Mouse (Mus musculus): Measurements from ENCODE around the gene Akap8l. TPM values are rescaled to one million over a fixed set of nuclear protein-coding genes. Genes with fewer than 3 reads are reported as not detected.

Akap8l gene
- total RNA-seq, 2 experiments from 2014 or later, result 34.5 to 43.4 TPM

DNA sequence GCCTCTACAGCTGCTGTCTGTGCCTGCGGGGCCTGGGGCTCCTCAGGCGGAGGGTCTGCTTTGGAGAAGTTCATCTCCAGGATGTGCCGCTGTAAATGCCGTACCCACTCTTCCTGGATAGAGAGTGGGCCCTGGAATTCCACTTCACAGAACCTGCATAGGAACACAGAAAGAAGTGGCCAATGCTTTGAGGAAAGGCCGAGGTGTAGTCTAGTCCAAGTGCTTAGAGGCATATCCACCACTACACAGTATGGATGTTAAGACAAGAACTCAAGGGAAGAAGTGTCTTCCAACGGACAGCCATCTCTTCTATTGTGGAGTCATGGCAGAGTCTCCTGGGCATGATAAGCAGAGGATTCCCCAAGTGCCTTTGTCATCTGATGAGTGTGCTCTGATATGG is 4.6 kb upstream of the Akap8l start:
- TF ChIP-seq CTCF (IDR thresholded peaks at IDR 0.05), result no peak
- H3K27ac ChIP-seq, result no peak overlapping the region
- DNase-seq, result no peak
- intact Hi-C loops (cut with DNase I), result no loop called here
- no peak overlapping the region for H3K4me3 ChIP-seq

DNA sequence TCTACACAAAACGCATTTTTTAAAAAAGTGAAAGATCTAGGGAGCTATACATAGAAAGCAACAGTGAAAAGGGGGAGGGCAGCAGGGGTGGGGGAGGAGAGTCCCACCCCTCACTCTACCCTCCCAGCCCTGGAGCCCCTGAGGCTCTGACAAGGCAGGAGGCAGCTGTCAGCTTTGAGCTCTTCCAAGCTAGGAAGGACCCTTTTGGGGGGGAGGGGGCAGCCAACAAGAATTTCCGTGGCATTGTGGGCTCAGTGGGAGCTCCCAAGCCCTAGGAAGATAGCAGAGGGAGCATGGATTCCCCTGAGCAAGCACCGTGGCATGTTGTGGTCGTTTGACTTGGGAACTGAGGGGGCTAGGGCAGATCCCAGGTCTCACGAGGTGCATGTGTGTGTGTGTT is 3.8 kb upstream of the Akap8l start:
- peak overlapping the region; percentile 76 for H3K27ac ChIP-seq
- no peak for TF ChIP-seq CTCF (IDR thresholded peaks at IDR 0.05)
- no peak overlapping the region for H3K4me3 ChIP-seq
- intact Hi-C loops (cut with DNase I), result no loop called here
- DNase-seq, result no peak

DNA sequence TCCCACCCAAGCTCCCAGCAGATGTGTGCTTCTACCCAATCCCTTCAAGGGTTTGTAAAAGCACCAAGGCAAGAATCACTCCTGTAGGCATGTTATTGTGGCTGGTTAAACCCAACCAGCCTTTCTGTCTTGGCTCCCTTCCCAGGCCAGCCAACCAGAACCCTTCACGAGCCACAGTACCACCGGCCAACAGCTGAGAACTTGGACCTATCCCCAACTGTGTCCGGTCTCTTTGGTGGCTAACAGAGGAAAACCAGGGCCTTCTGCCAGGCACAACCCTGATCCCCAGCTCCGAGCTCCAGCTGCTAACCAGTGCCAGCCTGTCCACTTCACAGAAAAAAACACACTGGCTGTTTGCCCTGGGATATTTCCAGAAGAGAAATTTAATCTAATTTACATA is 3.3 kb upstream of the Akap8l start:
- intact Hi-C loops (cut with DNase I), result no loop called here

DNA sequence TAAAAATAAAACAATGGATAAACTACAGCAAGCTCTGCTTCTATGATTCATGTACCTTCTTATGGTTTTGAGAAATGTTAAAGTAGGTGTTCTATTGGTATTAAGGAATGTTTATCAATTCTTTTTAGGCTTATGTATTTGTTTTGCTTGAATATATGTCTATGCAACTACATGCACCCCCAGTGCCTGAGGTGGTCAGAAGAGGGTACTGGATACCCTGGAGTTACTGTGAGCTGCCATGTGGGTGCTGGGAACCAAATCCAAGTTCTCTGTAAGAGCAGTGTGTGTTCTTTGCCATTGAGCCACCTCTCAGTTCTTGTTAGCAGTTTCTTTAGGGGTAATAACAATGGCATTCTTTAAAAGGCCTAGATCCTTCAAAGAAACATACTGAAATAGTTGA is 1.3 kb upstream of the Akap8l start:
- H3K4me3 ChIP-seq, result no peak overlapping the region
- no peak overlapping the region for H3K27ac ChIP-seq
- no peak for TF ChIP-seq CTCF (IDR thresholded peaks at IDR 0.05)
- no peak for DNase-seq
- intact Hi-C loops (cut with DNase I), result loop anchor here (2.0 kb wide), 1 partner anchor 35 kb away; no protein-coding TSS in a partner anchor

More for the DNA sequence above, 3.3 kb upstream of the Akap8l start:
- no peak for TF ChIP-seq CTCF (IDR thresholded peaks at IDR 0.05)
- Histone ChIP-seq H3K27ac (peak overlapping the region; percentile 76), H3K4me3 (no peak overlapping the region)
- peak; percentile 91 for DNase-seq

DNA sequence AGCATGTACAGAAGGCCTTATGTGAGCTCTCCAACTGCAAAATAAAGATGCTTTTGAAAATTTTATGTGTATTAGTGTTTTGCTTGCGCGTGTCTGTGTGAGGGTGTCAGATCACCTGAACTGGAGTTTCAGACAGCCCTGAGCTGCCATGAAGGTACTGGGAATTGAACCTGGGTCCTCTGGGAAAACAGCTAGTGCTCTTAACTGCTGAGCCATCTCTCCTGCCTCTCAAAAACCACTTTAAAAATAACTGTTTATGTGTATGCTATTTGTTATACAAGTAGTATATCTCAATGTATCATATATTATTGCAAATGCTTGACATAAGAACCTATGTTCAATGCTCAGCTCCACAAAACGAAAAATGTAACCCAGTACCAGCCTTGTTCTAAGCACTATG is 862 bp upstream of the Akap8l start:
- DNase-seq, result no peak
- TF ChIP-seq CTCF (IDR thresholded peaks at IDR 0.05), result no peak
- Histone ChIP-seq H3K27ac (peak overlapping the region; percentile 99), H3K4me3 (peak overlapping the region; percentile 90)
- intact Hi-C loops (cut with DNase I), result loop anchor here (2.0 kb wide), 1 partner anchor 36 kb away; no protein-coding TSS in a partner anchor

DNA sequence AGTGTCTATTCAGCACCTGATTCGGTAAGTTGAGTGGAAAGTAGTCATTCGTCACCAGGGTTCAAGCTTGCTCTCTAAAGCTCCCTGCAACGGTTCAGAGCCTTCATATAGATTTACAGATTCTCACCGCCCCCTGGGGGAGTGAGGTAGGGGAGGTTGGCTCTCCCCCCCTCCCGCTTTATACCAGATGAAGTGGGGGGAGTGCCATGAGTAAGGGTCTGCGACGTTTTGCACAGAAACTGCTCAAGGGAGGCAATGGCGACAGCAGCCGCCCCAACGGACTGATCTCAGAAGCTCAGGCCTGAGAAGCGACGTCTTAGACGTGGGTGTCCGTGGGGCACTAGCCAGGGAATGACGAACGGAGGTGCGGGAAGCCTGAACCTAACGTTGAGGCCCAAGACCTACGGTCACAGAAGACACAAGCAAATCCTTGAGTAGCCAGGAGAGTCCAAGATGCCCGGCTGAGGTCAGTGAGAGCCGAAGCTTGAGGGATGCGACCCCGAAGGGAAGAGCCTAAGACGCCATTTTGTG is 491 bp downstream of the Akap8l start:
- Histone ChIP-seq H3K4me3 (peak overlapping the region; percentile 90), H3K27ac (peak overlapping the region; percentile 99)
- TF ChIP-seq CTCF (IDR thresholded peaks at IDR 0.05), result no peak
- intact Hi-C loops (cut with DNase I), result loop anchor here (2.0 kb wide), 3 partner anchors 37 to 145 kb away; no protein-coding TSS in a partner anchor
- DNase-seq, result no peak

DNA sequence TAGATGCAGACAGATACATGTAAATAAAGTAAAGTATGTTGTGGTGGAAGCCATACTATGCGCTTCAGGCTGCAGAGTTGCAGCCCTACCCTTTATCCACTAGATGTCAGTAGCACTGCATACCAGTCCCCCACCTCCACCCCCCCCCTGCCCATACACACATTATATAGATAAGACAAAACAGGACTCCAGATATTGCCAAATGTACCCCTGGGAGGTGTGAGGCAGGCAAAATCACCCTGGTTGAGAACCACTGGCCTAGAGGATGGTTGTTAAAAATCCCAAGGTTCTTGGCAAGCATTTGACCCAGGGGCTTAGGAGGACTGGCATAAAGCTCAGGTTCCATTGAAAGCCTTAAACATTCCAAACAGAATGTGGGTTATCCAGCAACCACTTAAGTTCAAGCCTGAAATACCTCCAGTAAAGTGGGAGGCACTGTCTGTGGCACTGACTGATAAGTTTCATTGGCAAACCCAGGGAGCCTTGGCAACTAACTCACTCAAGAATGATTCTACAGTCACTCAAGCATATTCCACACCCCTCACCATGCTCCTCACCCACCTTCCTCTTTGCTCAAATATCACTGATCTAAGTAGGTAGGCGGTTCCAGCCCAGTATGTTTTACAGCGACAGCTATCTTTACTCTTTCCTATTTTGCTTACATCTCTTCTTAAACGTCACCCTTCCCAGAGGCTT is 1.2 kb downstream of the Akap8l start:
- Histone ChIP-seq H3K4me3 (peak overlapping the region; percentile 90), H3K27ac (peak overlapping the region; percentile 99)
- DNase-seq, result no peak
- intact Hi-C loops (cut with DNase I), result loop anchor here (2.0 kb wide), 2 partner anchors 84 to 146 kb away; no protein-coding TSS in a partner anchor
- TF ChIP-seq CTCF (IDR thresholded peaks at IDR 0.05), result peak; percentile 94; the same call in 1 of the 2 replicates

DNA sequence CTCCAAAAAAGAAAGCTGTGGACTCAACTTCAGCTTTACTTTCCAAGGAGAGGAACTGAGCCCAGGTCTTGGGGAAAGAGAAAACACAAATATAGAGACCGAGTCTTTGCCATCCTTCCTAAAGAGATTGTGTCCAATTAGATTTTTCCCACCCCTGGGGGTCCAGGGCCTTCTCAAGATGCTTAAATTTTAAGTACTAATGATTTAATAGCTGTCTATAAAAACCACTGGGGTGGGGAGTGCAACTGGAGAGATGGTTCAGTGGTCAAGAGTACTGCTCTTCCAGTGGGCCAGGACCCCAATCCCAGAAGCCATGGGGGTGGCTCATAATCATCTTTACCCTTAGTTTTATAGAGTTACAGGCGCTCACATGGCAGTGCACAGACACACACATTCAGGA is 2.0 kb downstream of the Akap8l start:
- no peak for TF ChIP-seq CTCF (IDR thresholded peaks at IDR 0.05)
- peak overlapping the region; percentile 90 for H3K4me3 ChIP-seq
- intact Hi-C loops (cut with DNase I), result loop anchor here (2.0 kb wide), 2 partner anchors 84 to 146 kb away; no protein-coding TSS in a partner anchor
- DNase-seq, result no peak
- peak overlapping the region; percentile 99; the same call in 1 of the 2 replicates for H3K27ac ChIP-seq

DNA sequence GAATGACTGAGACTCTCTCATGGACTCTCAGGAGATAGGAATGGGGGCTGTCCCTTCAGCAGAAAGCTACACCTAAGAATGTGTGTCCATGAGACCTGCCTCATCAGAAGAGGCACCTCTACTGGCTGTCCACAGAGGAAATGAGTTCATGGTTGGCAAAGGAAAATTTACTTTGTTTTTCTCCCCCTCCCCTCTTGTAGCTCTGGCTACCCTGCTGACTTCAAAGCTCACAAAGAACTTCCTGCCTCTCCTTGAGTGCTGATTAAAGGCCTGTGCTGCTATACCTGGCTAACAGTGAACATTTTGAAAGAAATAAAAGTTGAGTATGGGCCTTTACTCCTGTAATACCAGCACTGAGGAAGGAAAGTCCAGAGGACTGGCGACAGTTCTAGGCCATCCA is 9.3 kb downstream of the Akap8l start:
- H3K4me3 ChIP-seq, result no peak overlapping the region
- no peak for TF ChIP-seq CTCF (IDR thresholded peaks at IDR 0.05)
- intact Hi-C loops (cut with DNase I), result no loop called here
- no peak overlapping the region for H3K27ac ChIP-seq
- no peak for DNase-seq

DNA sequence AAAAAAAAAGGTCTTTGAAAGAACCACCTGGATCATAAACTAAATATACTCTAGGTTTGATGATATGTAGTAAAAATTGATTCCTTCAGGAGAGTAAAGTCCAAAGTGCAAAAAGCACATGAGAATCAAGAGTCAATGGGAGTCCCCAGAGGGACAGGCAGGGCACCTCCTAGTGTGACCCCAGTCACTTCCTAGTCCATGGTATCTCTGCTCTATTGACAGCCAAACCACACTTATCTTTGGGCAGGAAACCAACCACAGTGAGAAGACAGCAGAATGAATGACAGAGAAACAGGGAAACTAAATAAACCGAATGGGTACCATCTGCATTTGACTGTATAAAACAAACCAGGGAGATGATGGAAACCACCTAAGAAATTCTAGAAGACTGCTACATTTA is 10.3 kb downstream of the Akap8l start:
- intact Hi-C loops (cut with DNase I), result no loop called here
- no peak overlapping the region for H3K4me3 ChIP-seq
- no peak overlapping the region for H3K27ac ChIP-seq
- no peak for TF ChIP-seq CTCF (IDR thresholded peaks at IDR 0.05)
- DNase-seq, result no peak

DNA sequence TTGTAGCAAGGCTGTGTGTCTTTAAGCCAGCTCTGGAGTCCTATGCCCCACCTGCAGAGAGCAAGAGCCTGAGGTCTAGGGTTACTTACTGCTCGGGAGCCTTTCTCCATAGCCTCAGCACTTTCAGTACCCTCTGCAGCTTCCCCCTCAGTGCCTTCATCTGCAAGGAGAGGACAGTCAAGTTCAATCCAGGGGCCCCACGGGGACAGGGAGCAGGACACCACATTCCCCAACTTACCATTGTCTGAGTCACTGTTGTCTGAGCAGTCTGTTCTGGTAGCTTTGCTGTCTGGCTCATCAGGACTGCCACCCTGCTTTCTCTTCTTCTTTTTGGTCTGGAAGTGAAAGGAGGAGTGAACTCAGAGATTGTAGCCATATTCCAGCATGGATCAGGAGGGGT is 14.5 kb downstream of the Akap8l start:
- no peak for TF ChIP-seq CTCF (IDR thresholded peaks at IDR 0.05)
- intact Hi-C loops (cut with DNase I), result no loop called here
- Histone ChIP-seq H3K27ac (no peak overlapping the region), H3K4me3 (no peak overlapping the region)
- no peak for DNase-seq

DNA sequence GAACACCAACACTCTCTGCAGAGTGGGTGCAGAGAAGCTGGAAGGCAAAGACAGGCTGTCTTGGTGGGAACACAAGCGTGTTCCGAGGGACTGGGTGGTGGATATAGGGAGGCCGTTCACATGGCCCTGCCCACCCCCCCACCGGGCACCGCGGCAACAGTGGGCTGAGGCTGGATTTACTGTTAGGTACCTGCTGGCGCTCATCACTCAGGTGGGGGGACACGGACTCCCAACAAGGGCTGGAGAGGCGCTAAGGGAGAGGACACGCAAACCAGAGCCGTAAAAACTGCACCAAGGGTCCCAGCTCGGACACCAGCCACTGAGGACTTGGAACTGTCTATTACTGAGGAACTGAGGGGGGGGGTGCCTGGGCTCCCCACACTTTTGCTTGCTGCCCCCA is 15.5 kb downstream of the Akap8l start:
- no peak for DNase-seq
- no peak overlapping the region for H3K27ac ChIP-seq
- TF ChIP-seq CTCF (IDR thresholded peaks at IDR 0.05), result no peak
- no peak overlapping the region for H3K4me3 ChIP-seq
- intact Hi-C loops (cut with DNase I), result no loop called here

DNA sequence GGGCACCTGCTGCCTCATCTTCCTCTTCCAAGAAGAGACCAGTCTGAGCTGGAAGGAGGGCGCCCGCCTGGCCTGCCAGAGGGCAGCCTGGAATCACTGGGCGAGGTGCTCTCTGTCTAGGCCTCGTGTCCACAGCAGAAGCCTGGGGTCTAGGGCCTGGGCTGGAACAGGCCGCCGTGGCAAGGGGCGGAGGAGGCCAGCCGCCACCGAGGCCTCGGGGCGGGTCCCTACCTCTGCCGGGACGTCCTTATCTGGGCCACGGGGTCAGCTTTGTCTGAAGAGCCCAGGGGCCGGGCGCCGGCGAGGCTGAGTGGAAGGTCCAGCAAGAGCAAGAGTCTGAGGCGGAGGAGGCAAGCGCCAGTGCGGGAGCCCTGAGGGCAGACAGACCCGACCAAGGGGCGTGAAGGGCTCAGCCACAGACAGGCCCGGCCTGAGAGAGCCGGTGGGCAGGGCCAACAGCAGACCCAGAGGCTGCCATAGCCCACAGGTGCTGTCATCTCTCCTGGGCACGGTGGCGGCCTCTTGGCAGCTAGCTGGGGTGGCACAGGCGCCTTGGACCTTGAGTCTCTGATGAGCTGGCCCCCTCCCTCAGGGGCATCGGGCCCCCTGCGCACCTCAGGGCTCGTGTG is 16.6 kb downstream of the Akap8l start:
- H3K4me3 ChIP-seq, result no peak overlapping the region
- no peak overlapping the region for H3K27ac ChIP-seq
- intact Hi-C loops (cut with DNase I), result no loop called here
- DNase-seq, result no peak
- no peak for TF ChIP-seq CTCF (IDR thresholded peaks at IDR 0.05)

Data from gastrocnemius, adult 2 months (tissue).